Mouse (Mus musculus) heart, embryonic 16.5 days (tissue): ENCODE measurements around the gene Erbb3. TPM values are rescaled to one million over a fixed set of nuclear protein-coding genes. Genes with fewer than 3 reads are reported as not detected.
"Not testable (repeated sequence)": the region's sequence is repeated elsewhere in the genome, so short reads cannot be mapped to it uniquely, and the experiment has no call there.

Experiments
- ATAC-seq: fragments of 200-750 bp; cut with Nextera tagmentation; replicated peaks from 2 replicates; pipeline ENCODE4 v1.8.0; 2017; ENCODE audit warnings: moderate number of reproducible peaks; ENCODE audit not compliant: insufficient read depth, low FRiP score; ENCODE audit errors: extremely low read depth
- H3K27ac ChIP-seq: fragments of 300-500 bp; sonication (generic); 2 replicates; pipeline ENCODE4 v1.5.1; 2014; ENCODE audit warnings: mild to moderate bottlenecking, low read length, control low read depth, moderate library complexity
- H3K27me3 ChIP-seq: fragments of 300-500 bp; sonication (generic); 2 replicates; pipeline ENCODE4 v1.6.1; 2014; ENCODE audit warnings: low read length, mixed read lengths; ENCODE audit not compliant: control insufficient read depth, insufficient read depth
- H3K36me3 ChIP-seq: fragments of 300-500 bp; sonication (generic); 2 replicates; pipeline ENCODE4 v1.6.1; 2014; ENCODE audit not compliant: control insufficient read depth, insufficient read depth
- H3K4me1 ChIP-seq: fragments of 300-500 bp; sonication (generic); 2 replicates; pipeline ENCODE4 v1.6.1; 2014; ENCODE audit warnings: low read length, mixed read lengths; ENCODE audit not compliant: control insufficient read depth, insufficient read depth
- H3K4me2 ChIP-seq: fragments of 300-500 bp; sonication (generic); 2 replicates; pipeline ENCODE4 v1.6.1; 2014; ENCODE audit warnings: low read depth, mild to moderate bottlenecking, control low read depth, low read length
- H3K4me3 ChIP-seq: fragments of 300-500 bp; sonication (generic); 2 replicates; pipeline ENCODE4 v1.5.1; 2014; ENCODE audit warnings: mild to moderate bottlenecking, control low read depth, low read length
- H3K9ac ChIP-seq: fragments of 300-500 bp; sonication (generic); 2 replicates; pipeline ENCODE4 v1.6.1; 2014; ENCODE audit warnings: low read length, control low read depth
- H3K9me3 ChIP-seq: fragments of 300-500 bp; sonication (generic); replicated peaks from 2 replicates; pipeline ENCODE4 v1.6.1; 2016; ENCODE audit warnings: low read length; ENCODE audit not compliant: control insufficient read depth
- WGBS: fragments of 180-500 bp; shearing (Covaris S2); extraction: QIAGEN DNeasy Blood & Tissue Kit; methylation state at CpG from one replicate; pipeline ENCODE4 v1.1.7; 2014; 5-methylcytosine and 5-hydroxymethylcytosine counted together
- polyA plus RNA-seq: library from polyadenylated mRNA; unstranded; fragments of >200 nt; fragmentation: Nextera tagmentation; extraction: Ambion mirVana; gene quantifications from 2 replicates; pipeline ENCODE4 v1.2.1, GENCODE M21; 2015

Erbb3 gene
- 3.9 and 5.4 TPM in 2 replicates for polyA plus RNA-seq

DNA sequence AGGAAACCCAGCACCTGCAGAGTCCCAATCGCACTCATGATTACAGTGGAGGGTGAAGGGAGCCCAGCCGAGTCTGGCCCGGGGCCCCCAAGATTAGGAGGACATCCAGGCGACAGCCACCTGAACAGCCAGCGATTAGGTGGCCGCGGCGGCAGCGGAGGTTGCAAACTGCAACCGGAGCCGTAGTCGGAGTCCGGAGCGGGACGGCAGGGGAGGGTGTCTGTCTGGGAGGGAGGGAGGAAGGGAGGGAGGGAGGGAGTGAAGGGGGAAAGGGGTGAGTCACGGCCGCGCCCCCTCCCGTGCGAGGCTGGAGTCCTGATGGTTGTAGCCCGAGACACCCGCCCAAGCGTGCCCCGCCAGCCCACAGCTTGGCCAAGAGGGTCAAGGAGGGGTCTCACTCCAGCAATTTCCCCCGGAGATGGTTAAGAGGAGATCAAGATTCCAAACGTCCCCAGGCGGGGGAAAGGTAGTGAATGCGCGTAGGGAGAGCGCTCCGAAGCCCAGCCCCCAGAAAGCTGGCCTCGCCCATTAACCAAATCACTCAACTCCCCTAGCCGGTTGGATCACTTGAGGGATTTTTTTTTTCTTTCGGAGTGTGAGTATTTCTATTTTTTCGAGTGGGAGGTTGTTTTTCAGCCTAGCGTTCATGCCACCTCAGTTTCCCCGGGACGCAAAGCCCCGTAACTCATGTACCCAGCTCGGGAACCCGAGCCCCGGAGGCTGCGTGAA lies at the start of gene Erbb3:
Gene Erbb3 (minus strand): TSS at position 189 of the 729 bp plus-strand sequence.
- peak within 1 kb of the TSS; percentile 99 for H3K4me2 ChIP-seq
- H3K4me1 ChIP-seq: 0 out of 2 replicates have a peak, but pooled peaks cover 3% of the 10 kb centered on the region
- H3K9ac ChIP-seq: peak within 1 kb of the TSS; percentile 74
- peaks cover 7% of the 10 kb centered on the region; the same call in 1 of the 2 replicates for H3K27me3 ChIP-seq
- H3K36me3 ChIP-seq: no peaks in the 10 kb centered on the region
- H3K27ac ChIP-seq: no peak within 1 kb of the TSS
- peak within 1 kb of the TSS; percentile 76 for H3K4me3 ChIP-seq
- under 1% methylated on average over 43 of the region's 43 CpGs for WGBS
- H3K9me3 ChIP-seq: no peaks in the 10 kb centered on the region
- ATAC-seq: peak; percentile 41; the same call in 1 of the 2 replicates

DNA sequence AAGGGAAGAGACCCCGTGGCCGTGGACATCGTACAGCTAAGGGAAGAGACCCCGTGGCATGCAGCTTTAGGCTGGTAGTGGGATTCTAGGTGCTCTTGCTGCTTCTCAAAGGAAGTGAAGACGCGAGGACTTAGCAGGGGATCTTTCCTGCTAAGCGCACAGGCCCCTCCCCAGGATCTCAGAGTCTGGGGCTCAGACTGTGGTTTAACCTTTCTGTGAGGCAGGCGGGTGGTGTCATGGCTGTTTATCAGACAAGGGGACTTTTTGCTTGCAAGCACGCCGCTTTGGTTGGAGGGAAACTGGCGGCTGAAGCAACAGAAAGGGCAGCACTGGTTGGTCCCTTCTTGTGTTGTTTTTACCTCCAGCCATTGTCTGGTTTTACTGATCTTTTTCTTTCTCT lies 47.6 kb upstream of the Erbb3 start:
- H3K27ac ChIP-seq: no peak overlapping the region
- H3K9me3 ChIP-seq: no peaks in the 10 kb centered on the region
- H3K36me3 ChIP-seq: no peaks in the 10 kb centered on the region
- 18% methylated on average over 11 of the region's 11 CpGs for WGBS
- no peaks in the 10 kb centered on the region for H3K27me3 ChIP-seq
- no peak overlapping the region for H3K4me3 ChIP-seq
- peak overlapping the region; percentile 44; the same call in 1 of the 2 replicates for H3K9ac ChIP-seq
- H3K4me2 ChIP-seq: peak overlapping the region; percentile 17
- 0 out of 2 replicates have a peak, but pooled peaks have one; percentile 43 for ATAC-seq
- H3K4me1 ChIP-seq: peaks cover 4% of the 10 kb centered on the region

DNA sequence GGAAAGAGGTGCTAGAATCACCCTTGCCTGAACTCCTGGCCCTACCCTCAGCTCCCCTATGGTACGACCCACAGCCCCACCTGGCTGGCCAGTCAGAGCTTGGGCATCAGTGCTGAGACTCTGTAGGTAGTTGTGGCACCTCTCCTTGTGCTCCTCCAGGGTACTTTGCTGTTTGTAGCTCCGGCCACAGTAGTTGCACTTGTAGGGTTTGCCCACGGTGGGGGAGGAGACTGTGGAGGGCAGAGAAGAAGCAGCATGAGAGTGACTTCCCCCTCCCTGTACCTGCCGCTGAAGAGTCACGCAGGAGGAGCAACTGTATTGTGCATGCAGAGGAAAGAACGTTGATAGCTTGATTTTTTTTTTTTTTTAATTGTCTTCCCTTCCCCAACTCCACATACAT lies 47.1 kb upstream of the Erbb3 start:
- H3K36me3 ChIP-seq: no peaks in the 10 kb centered on the region
- 0 out of 2 replicates have a peak, but pooled peaks cover 3% of the 10 kb centered on the region for H3K4me1 ChIP-seq
- 0 out of 2 replicates have a peak, but pooled peaks have one; percentile 24 for ATAC-seq
- no peaks in the 10 kb centered on the region for H3K9me3 ChIP-seq
- H3K27me3 ChIP-seq: no peaks in the 10 kb centered on the region
- peak overlapping the region; percentile 17 for H3K4me2 ChIP-seq
- no peak overlapping the region for H3K27ac ChIP-seq
- WGBS: 49% methylated on average over 6 of the region's 6 CpGs
- H3K4me3 ChIP-seq: no peak overlapping the region
- H3K9ac ChIP-seq: no peak overlapping the region; the same call in 1 of the 2 replicates

- ATAC-seq: no peak
- WGBS: 88% methylated on average over 13 of the region's 13 CpGs
- Histone ChIP-seq H3K27ac (no peak overlapping the region), H3K27me3 (no peaks in the 10 kb centered on the region), H3K9ac (no peak overlapping the region), H3K4me2 (no peak overlapping the region), H3K36me3 (no peaks in the 10 kb centered on the region), H3K4me1 (0 out of 2 replicates have a peak, but pooled peaks cover 3% of the 10 kb centered on the region), H3K4me3 (no peak overlapping the region), H3K9me3 (no peaks in the 10 kb centered on the region)
Measured at GRCm38 (mm10) chr10:128635697-128636096, 46.2 kb upstream of the Erbb3 start.

DNA sequence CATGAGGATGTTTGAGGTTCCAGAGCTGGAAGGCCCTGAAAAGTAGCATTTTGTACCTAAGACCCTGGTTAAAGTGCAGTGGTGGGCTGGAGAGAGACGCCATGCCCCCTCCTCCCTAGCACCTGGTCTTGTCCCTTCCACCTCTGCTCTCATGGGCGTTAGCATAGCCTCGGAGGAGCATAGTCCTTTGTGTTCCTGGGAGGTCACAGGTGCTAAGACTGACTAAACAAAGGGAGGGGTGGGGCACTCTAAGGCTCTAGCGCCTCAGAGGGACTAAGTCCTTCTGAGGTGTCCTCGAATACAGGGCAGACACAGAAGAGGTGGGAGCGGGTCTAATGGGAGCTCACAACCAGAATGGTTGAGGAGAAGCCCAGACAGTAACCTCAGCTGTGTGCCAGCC lies 42.1 kb upstream of the Erbb3 start:
- Histone ChIP-seq H3K9ac (no peak overlapping the region), H3K27ac (no peak overlapping the region), H3K4me3 (no peak overlapping the region), H3K9me3 (no peaks in the 10 kb centered on the region), H3K4me2 (no peak overlapping the region), H3K27me3 (no peaks in the 10 kb centered on the region), H3K36me3 (no peaks in the 10 kb centered on the region), H3K4me1 (no peaks in the 10 kb centered on the region)
- no peak for ATAC-seq
- 22% methylated on average over 6 of the region's 6 CpGs for WGBS

DNA sequence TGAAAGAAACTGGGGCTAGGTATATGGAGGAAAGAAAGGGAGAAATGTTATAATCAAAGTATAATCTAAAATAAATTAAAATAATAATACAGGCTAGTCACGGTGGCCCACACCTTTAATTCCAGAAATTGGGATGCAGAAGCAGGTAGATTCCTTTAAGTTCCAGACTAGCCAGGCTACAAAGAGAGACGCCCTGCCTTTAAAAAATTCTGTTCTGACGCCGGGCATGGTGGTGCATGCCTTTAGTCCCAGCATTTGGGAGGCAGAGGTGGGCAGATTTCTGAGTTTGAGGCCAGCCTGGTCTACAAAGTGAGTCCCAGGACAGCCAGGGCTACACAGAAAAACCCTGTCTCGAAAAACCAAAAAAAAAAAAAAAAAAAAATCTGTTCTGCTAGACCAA lies 40.9 kb upstream of the Erbb3 start:
- ATAC-seq, H3K4me3 ChIP-seq, H3K4me2 ChIP-seq, H3K9ac ChIP-seq, H3K4me1 ChIP-seq, H3K27ac ChIP-seq, H3K27me3 ChIP-seq, H3K9me3 ChIP-seq, H3K36me3 ChIP-seq: not testable (repeated sequence)
- 79% methylated on average over 5 of the region's 5 CpGs for WGBS

DNA sequence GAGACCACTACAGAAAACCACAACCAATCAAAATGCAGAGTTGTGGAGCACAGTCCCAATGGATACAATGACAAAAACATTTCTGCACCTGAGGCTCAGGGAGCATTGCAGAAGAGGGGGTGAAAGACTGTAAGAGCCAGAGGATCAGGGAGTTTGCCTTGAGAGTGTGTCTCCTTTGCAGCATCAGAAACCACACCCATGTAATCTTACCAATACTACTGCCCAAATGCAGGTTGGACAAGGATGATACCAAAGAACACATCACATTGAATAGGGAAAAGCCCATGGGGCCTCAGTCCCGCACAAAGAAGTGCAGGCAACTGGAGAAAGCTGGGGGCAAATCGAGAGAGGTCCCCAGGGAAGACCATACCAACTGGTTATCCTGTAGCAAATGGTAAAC lies 40.3 kb upstream of the Erbb3 start:
- Histone ChIP-seq H3K9ac (no peak overlapping the region), H3K4me2 (no peak overlapping the region), H3K36me3 (peaks cover 6% of the 10 kb centered on the region), H3K9me3 (no peaks in the 10 kb centered on the region), H3K4me1 (peaks cover 8% of the 10 kb centered on the region), H3K27ac (no peak overlapping the region), H3K27me3 (no peaks in the 10 kb centered on the region), H3K4me3 (no peak overlapping the region)
- ATAC-seq: no peak
- 80% methylated on average over 2 of the region's 2 CpGs for WGBS

GRCm38 (mm10) chr10:128627398-128628317 lies 38.2 kb upstream of the Erbb3 start:
- no peak overlapping the region for H3K27ac ChIP-seq
- H3K4me2 ChIP-seq: no peak overlapping the region
- peaks cover 20% of the 10 kb centered on the region for H3K36me3 ChIP-seq
- H3K4me3 ChIP-seq: no peak overlapping the region
- WGBS: 74% methylated on average over 10 of the region's 10 CpGs
- H3K4me1 ChIP-seq: peaks cover 8% of the 10 kb centered on the region
- H3K27me3 ChIP-seq: no peaks in the 10 kb centered on the region
- no peak overlapping the region for H3K9ac ChIP-seq
- ATAC-seq: no peak
- H3K9me3 ChIP-seq: no peaks in the 10 kb centered on the region
